Mouse (Mus musculus) forebrain, embryonic 14.5 days (tissue): ENCODE results near the gene Gm43302. TPM values are rescaled to one million over a fixed set of nuclear protein-coding genes. Genes with fewer than 3 reads are reported as not detected.

ENCODE experiments used
- polyA plus RNA-seq: library from polyadenylated mRNA; unstranded; fragments of >200 nt; fragmentation: Nextera tagmentation; extraction: Ambion mirVana; gene quantifications from 2 replicates; pipeline ENCODE4 v1.2.1, GENCODE M21; 2014

The Gm43302 gene
- polyA plus RNA-seq, 1 experiment from 2014 or later, result 0.39 TPM

Other genes with a start within 250 kb of the Gm43302 start
- 1.1 and 1.4 TPM in 2 replicates for gene Gbp9, start 154.2 kb downstream of the Gm43302 start, polyA plus RNA-seq
- gene Gbp8, start 154.2 kb downstream of the Gm43302 start, polyA plus RNA-seq, result 0.31 and 0.58 TPM in 2 replicates
- gene Gbp4, start 154.1 kb downstream of the Gm43302 start, polyA plus RNA-seq, result 1.4 and 1.9 TPM in 2 replicates
- 0.41 and 0.75 TPM in 2 replicates for gene Gbp10, start 54.2 kb downstream of the Gm43302 start, polyA plus RNA-seq
- gene Gbp6, start within 50 bp of the Gm43302 start, polyA plus RNA-seq, result 1.7 and 1.9 TPM in 2 replicates
- gene Lrrc8b, start 122.1 kb upstream of the Gm43302 start, polyA plus RNA-seq, result 14.7 and 19.6 TPM in 2 replicates
- 8.6 and 10.2 TPM in 2 replicates for gene Lrrc8c, start 225.7 kb upstream of the Gm43302 start, polyA plus RNA-seq